Comparison of ENCODE assay signal across 9 mouse cellular contexts in genomic region chr6:87578247-87578646, GRCm38 (mm10). TPM values are rescaled to one million over a fixed set of nuclear protein-coding genes. Genes with fewer than 3 reads are reported as not detected.
DNase-seq lines count a peak whose midpoint lies in the region; ATAC-seq and TF ChIP-seq lines count a peak whose summit lies in the region.
"Had no signal": no experiment of that assay in that cellular context is flagged by ENCODE, and none has a peak within 500 bp of the region (broad histone marks: within the 10 kb centered on the region; RNA-seq: fewer than 3 reads in every experiment).

No protein-coding gene starts in this region.

- H3K4me3 ChIP-seq in intestine, postnatal 0 days (ENCODE audit: low read depth, low read length): no peak overlapping the region
- no peak overlapping the region for H3K4me3 ChIP-seq in intestine, embryonic 15.5 days (replicated peaks)
- H3K4me3 ChIP-seq in lung, adult 2 months (replicated peaks; ENCODE audit: extremely low read depth, low read depth, low read length): no peak overlapping the region
- H3K4me3 ChIP-seq: embryonic facial prominence, embryonic 10.5 days had no signal

- WGBS in intestine, postnatal 0 days: 60% methylated on average over 9 of the region's 9 CpGs
- WGBS in intestine, embryonic 15.5 days: 45% methylated on average over 9 of the region's 9 CpGs
- WGBS in lung, adult 2 months: 36% methylated on average over 9 of the region's 9 CpGs

- peak; percentile 21 for DNase-seq in adrenal gland, postnatal 14 days
- no peak for DNase-seq in adrenal gland, adult 8-10 months
- DNase-seq in lung, adult 2 months: no peak
- DNase-seq in lung, postnatal 4 days: no peak
- DNase-seq in embryo, embryonic 9.5 days (ENCODE audit: extremely low spot score): peak; percentile 24
- DNase-seq in spleen, postnatal 10 days (ENCODE audit: low spot score in 2 of 2): no peak

- TF ChIP-seq CTCF in intestine, postnatal 0 days (IDR thresholded peaks at IDR 0.05; ENCODE audit: low read depth): peak; percentile 52
- peak; percentile 27; the same call in 1 of the 2 replicates for TF ChIP-seq CTCF in lung, adult 2 months (IDR thresholded peaks at IDR 0.05; ENCODE audit: insufficient read depth, low read length)

- no peaks in the 10 kb centered on the region for H3K9me3 ChIP-seq in intestine, postnatal 0 days (ENCODE audit: control insufficient read depth)
- no peaks in the 10 kb centered on the region for H3K9me3 ChIP-seq in intestine, embryonic 15.5 days
- H3K9me3 ChIP-seq: embryonic facial prominence, embryonic 10.5 days had no signal

- no peak for TF ChIP-seq POLR2A in lung, adult 2 months (IDR thresholded peaks at IDR 0.05; ENCODE audit: borderline replicate concordance, extremely low read depth, low read depth, low read length)

- H3K9ac ChIP-seq in intestine, postnatal 0 days (ENCODE audit: low read depth, low read length): no peak overlapping the region
- no peak overlapping the region for H3K9ac ChIP-seq in intestine, embryonic 15.5 days

- ATAC-seq in intestine, postnatal 0 days: no peak
- no peak for ATAC-seq in intestine, embryonic 15.5 days

- H3K4me1 ChIP-seq in intestine, postnatal 0 days (replicated peaks; ENCODE audit: control insufficient read depth, insufficient read depth, low read length): peaks cover 10% of the 10 kb centered on the region; the same call in 1 of the 2 replicates
- H3K4me1 ChIP-seq in intestine, embryonic 15.5 days (replicated peaks): peaks cover 7% of the 10 kb centered on the region
- no peaks in the 10 kb centered on the region for H3K4me1 ChIP-seq in lung, adult 2 months (ENCODE audit: control insufficient read depth, insufficient read depth, low read length)

- no peak overlapping the region for H3K27ac ChIP-seq in intestine, postnatal 0 days (ENCODE audit: low read depth, low read length)
- H3K27ac ChIP-seq in intestine, embryonic 15.5 days: no peak overlapping the region
- H3K27ac ChIP-seq: embryonic facial prominence, embryonic 10.5 days had no signal

- no peak overlapping the region for H3K4me2 ChIP-seq in intestine, postnatal 0 days (replicated peaks; ENCODE audit: low read depth)
- no peak overlapping the region for H3K4me2 ChIP-seq in intestine, embryonic 15.5 days (replicated peaks)

- no peaks in the 10 kb centered on the region for H3K27me3 ChIP-seq in intestine, postnatal 0 days (replicated peaks; ENCODE audit: control insufficient read depth, insufficient read depth, low read length)
- no peaks in the 10 kb centered on the region for H3K27me3 ChIP-seq in intestine, embryonic 15.5 days (replicated peaks)

- no peaks in the 10 kb centered on the region for H3K36me3 ChIP-seq in intestine, postnatal 0 days (ENCODE audit: control insufficient read depth, insufficient read depth)
- H3K36me3 ChIP-seq in intestine, embryonic 15.5 days: no peaks in the 10 kb centered on the region
- H3K36me3 ChIP-seq: embryonic facial prominence, embryonic 10.5 days had no signal

RNA-seq across cellular contexts. Expression of gene Prokr1, which starts 12.3 kb away (rescaled TPM):
- 0.71 and 0.93 TPM in 2 replicates for total RNA-seq in adrenal gland, postnatal 14 days (2021)
- total RNA-seq in adrenal gland, adult 8-10 months (2022): under 1 TPM; 0.10 to 0.89 (median 0.36) TPM
- polyA plus RNA-seq in intestine, postnatal 0 days (2015; fragmentation: Nextera tagmentation; extraction: Ambion mirVana): 0.63 and 1.0 TPM in 2 replicates
- 2.6 and 2.7 TPM in 2 replicates for polyA plus RNA-seq in intestine, embryonic 15.5 days (2015; fragmentation: Nextera tagmentation; extraction: Ambion mirVana)
- polyA plus RNA-seq in lung, adult 2 months (2012; rRNA removed): 0.41 and 0.83 TPM in 2 replicates

RNA-seq across cellular contexts. Expression of gene Arhgap25, which starts 45.2 kb away (rescaled TPM):
- 5.2 and 10.5 TPM in 2 replicates for total RNA-seq in adrenal gland, postnatal 14 days (2021)
- total RNA-seq in adrenal gland, adult 8-10 months (2022): 1 to 10 TPM; 2.6 to 7.4 (median 5.1) TPM
- 1.5 and 2.1 TPM in 2 replicates for polyA plus RNA-seq in intestine, postnatal 0 days (2015; fragmentation: Nextera tagmentation; extraction: Ambion mirVana)
- polyA plus RNA-seq in intestine, embryonic 15.5 days (2015; fragmentation: Nextera tagmentation; extraction: Ambion mirVana): 3.4 TPM in 2 replicates
- 4.5 and 6.6 TPM in 2 replicates for polyA plus RNA-seq in lung, adult 2 months (2012; rRNA removed)

Comparison
In these comparisons a context has a peak if more than half of its experiments do, and no peak if none do; other contexts are left out.
1. DNase-seq: peak in adrenal gland, postnatal 14 days (single experiment) and embryo, embryonic 9.5 days (single experiment); none in adrenal gland, adult 8-10 months (single experiment), lung, adult 2 months (single experiment), lung, postnatal 4 days (0 of 2) and spleen, postnatal 10 days (0 of 2).